Mouse (Mus musculus): Measurements from ENCODE around the gene Rcn3. TPM values are rescaled to one million over a fixed set of nuclear protein-coding genes. Genes with fewer than 3 reads are reported as not detected.
A peak's percentile ranks its signal among the peaks of the same experiment; 100 is the strongest.

Rcn3 gene
- total and polyA plus RNA-seq, 3 experiments = 24.6 to 64.5 (median 27.9) TPM

DNA sequence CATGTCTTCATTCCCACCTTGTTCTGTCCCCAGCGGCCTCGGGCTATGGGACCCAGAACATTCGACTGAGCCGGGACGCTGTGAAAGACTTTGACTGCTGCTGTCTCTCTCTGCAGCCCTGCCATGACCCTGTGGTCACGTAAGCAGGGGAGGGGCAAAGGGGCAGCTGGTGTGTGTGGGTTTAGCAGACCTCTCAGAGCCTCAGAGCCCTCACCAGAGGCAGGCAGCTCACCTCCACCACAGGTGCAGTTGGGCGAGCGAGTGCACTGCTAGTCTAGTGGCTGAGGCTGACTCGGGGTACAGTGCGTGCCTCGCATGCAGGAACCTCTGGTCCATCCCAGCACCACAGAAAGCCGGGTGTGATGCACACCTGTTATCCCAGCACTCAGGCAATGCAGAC is 18.1 kb downstream of the Rcn3 start:
- H3K79me2 ChIP-seq (replicated peaks; ENCODE audit: control insufficient read depth, insufficient read depth, low read length) = no peaks in the 10 kb centered on the region; the same call in 1 of the 2 replicates
- no peaks in the 10 kb centered on the region for H3K36me3 ChIP-seq (ENCODE audit: control insufficient read depth, insufficient read depth, low read length)
- 93% methylated on average over 12 of the region's 12 CpGs for WGBS
- intact Hi-C loops (cut with DNase I) = no loop called here
- TF ChIP-seq CTCF (IDR thresholded peaks at IDR 0.05) (no peak), EP300 (IDR thresholded peaks at IDR 0.05; ENCODE audit: insufficient read depth, low read depth, low read length) (no peak), POLR2A (IDR thresholded peaks at IDR 0.05; ENCODE audit: insufficient read depth, low read depth, low read length) (no peak)
- H3K4me1 ChIP-seq (ENCODE audit: control insufficient read depth, insufficient read depth, low read length) = peaks cover 3% of the 10 kb centered on the region; the same call in 1 of the 2 replicates
- H3K27me3 ChIP-seq (ENCODE audit: control insufficient read depth, insufficient read depth, low read length) = no peaks in the 10 kb centered on the region
- no peak overlapping the region for H3K4me3 ChIP-seq
- no peak for DNase-seq
- no peak overlapping the region for H3K9ac ChIP-seq (ENCODE audit: low read depth, low read length)
- no peak overlapping the region for H3K27ac ChIP-seq

- TF ChIP-seq CTCF (IDR thresholded peaks at IDR 0.05) (no peak), EP300 (IDR thresholded peaks at IDR 0.05; ENCODE audit: insufficient read depth, low read depth, low read length) (no peak), POLR2A (IDR thresholded peaks at IDR 0.05; ENCODE audit: insufficient read depth, low read depth, low read length) (no peak)
- Histone ChIP-seq H3K36me3 (ENCODE audit: control insufficient read depth, insufficient read depth, low read length) (no peaks in the 10 kb centered on the region), H3K79me2 (replicated peaks; ENCODE audit: control insufficient read depth, insufficient read depth, low read length) (no peaks in the 10 kb centered on the region; the same call in 1 of the 2 replicates), H3K9ac (ENCODE audit: low read depth, low read length) (no peak overlapping the region), H3K27ac (no peak overlapping the region), H3K4me3 (no peak overlapping the region), H3K27me3 (ENCODE audit: control insufficient read depth, insufficient read depth, low read length) (no peaks in the 10 kb centered on the region), H3K4me1 (ENCODE audit: control insufficient read depth, insufficient read depth, low read length) (peaks cover 3% of the 10 kb centered on the region; the same call in 1 of the 2 replicates)
- 69% methylated on average over 7 of the region's 7 CpGs for WGBS
- intact Hi-C loops (cut with DNase I) = no loop called here
- DNase-seq = no peak
Observed at GRCm38 (mm10) chr7:45073171-45073707, 18.8 kb downstream of the Rcn3 start.

DNA sequence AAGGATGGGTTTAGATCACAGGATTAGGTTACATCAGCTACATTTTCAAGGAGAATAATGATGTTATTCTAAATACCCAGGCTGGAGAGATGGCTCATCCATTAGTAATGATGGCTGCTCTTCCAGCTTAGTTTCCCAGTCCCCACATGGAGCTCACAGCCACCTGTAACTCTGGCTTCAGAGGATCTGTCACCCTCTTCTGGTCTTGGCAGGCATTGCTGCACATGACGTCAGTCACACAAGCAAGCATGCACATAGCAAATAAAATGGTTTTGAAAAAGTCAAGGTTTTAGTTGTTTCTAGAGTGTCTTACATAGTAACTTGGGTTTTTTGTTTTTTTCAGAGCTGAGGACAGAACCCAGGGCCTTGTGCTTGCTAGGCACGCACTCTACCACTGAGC is 19.8 kb downstream of the Rcn3 start:
- peaks cover 3% of the 10 kb centered on the region; the same call in 1 of the 2 replicates for H3K4me1 ChIP-seq (ENCODE audit: control insufficient read depth, insufficient read depth, low read length)
- no peaks in the 10 kb centered on the region; the same call in 1 of the 2 replicates for H3K79me2 ChIP-seq (replicated peaks; ENCODE audit: control insufficient read depth, insufficient read depth, low read length)
- H3K9ac ChIP-seq (ENCODE audit: low read depth, low read length) = no peak overlapping the region
- H3K36me3 ChIP-seq (ENCODE audit: control insufficient read depth, insufficient read depth, low read length) = no peaks in the 10 kb centered on the region
- H3K27me3 ChIP-seq (ENCODE audit: control insufficient read depth, insufficient read depth, low read length) = no peaks in the 10 kb centered on the region
- no peak for DNase-seq
- H3K4me3 ChIP-seq = no peak overlapping the region
- intact Hi-C loops (cut with DNase I) = no loop called here
- no peak overlapping the region for H3K27ac ChIP-seq
- 79% methylated on average over 2 of the region's 2 CpGs for WGBS
- TF ChIP-seq EP300 (IDR thresholded peaks at IDR 0.05; ENCODE audit: insufficient read depth, low read depth, low read length) (no peak), CTCF (IDR thresholded peaks at IDR 0.05) (peak; percentile 47), POLR2A (IDR thresholded peaks at IDR 0.05; ENCODE audit: insufficient read depth, low read depth, low read length) (no peak)

DNA sequence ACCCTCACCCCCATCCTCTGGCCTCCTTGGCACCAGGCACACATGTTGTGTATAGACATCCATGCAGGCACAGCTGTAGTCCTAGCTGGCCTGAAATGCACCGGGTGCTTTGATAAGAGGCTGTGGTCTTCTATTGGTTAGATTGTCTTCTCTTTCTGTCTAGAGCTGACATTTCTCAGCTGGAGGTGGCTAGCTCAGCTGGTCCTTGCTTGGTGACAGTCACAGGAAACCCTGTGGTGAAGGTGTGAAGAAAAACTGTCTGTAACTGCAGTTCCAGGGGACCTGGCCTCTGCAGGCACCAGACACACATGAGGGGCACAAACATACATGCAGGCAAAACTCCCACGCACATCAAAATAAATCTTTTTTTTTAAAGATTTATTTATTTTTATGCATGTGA is 22.4 kb downstream of the Rcn3 start:
- H3K9ac ChIP-seq (ENCODE audit: low read depth, low read length) = no peak overlapping the region
- no peaks in the 10 kb centered on the region for H3K27me3 ChIP-seq (ENCODE audit: control insufficient read depth, insufficient read depth, low read length)
- H3K27ac ChIP-seq = no peak overlapping the region
- 78% methylated on average over 2 of the region's 2 CpGs for WGBS
- TF ChIP-seq CTCF (IDR thresholded peaks at IDR 0.05) = no peak
- no peak for TF ChIP-seq EP300 (IDR thresholded peaks at IDR 0.05; ENCODE audit: insufficient read depth, low read depth, low read length)
- no peak for TF ChIP-seq POLR2A (IDR thresholded peaks at IDR 0.05; ENCODE audit: insufficient read depth, low read depth, low read length)
- DNase-seq = no peak
- no peak overlapping the region for H3K4me3 ChIP-seq
- no peaks in the 10 kb centered on the region; the same call in 1 of the 2 replicates for H3K79me2 ChIP-seq (replicated peaks; ENCODE audit: control insufficient read depth, insufficient read depth, low read length)
- intact Hi-C loops (cut with DNase I) = no loop called here
- no peaks in the 10 kb centered on the region for H3K4me1 ChIP-seq (ENCODE audit: control insufficient read depth, insufficient read depth, low read length)
- no peaks in the 10 kb centered on the region for H3K36me3 ChIP-seq (ENCODE audit: control insufficient read depth, insufficient read depth, low read length)

- peak in 1 of 2 experiments; percentile 54 for DNase-seq
- Histone ChIP-seq H3K9ac (ENCODE audit: low read depth, low read length) (no peak overlapping the region), H3K79me2 (replicated peaks; ENCODE audit: control insufficient read depth, insufficient read depth, low read length) (no peaks in the 10 kb centered on the region; the same call in 1 of the 2 replicates), H3K4me1 (ENCODE audit: control insufficient read depth, insufficient read depth, low read length) (no peaks in the 10 kb centered on the region), H3K27me3 (ENCODE audit: control insufficient read depth, insufficient read depth, low read length) (no peaks in the 10 kb centered on the region), H3K27ac (no peak overlapping the region), H3K4me3 (no peak overlapping the region), H3K36me3 (ENCODE audit: control insufficient read depth, insufficient read depth, low read length) (no peaks in the 10 kb centered on the region)
- intact Hi-C loops (cut with DNase I) = loop anchor here (1.0 kb wide), 1 partner anchor 85 kb away; no protein-coding TSS in a partner anchor
- TF ChIP-seq CTCF (IDR thresholded peaks at IDR 0.05) (peak; percentile 81), POLR2A (IDR thresholded peaks at IDR 0.05; ENCODE audit: insufficient read depth, low read depth, low read length) (no peak), EP300 (IDR thresholded peaks at IDR 0.05; ENCODE audit: insufficient read depth, low read depth, low read length) (no peak)
- 19% methylated on average over 5 of the region's 5 CpGs for WGBS
Observed at GRCm38 (mm10) chr7:45068000-45068318, 24.1 kb downstream of the Rcn3 start.

DNA sequence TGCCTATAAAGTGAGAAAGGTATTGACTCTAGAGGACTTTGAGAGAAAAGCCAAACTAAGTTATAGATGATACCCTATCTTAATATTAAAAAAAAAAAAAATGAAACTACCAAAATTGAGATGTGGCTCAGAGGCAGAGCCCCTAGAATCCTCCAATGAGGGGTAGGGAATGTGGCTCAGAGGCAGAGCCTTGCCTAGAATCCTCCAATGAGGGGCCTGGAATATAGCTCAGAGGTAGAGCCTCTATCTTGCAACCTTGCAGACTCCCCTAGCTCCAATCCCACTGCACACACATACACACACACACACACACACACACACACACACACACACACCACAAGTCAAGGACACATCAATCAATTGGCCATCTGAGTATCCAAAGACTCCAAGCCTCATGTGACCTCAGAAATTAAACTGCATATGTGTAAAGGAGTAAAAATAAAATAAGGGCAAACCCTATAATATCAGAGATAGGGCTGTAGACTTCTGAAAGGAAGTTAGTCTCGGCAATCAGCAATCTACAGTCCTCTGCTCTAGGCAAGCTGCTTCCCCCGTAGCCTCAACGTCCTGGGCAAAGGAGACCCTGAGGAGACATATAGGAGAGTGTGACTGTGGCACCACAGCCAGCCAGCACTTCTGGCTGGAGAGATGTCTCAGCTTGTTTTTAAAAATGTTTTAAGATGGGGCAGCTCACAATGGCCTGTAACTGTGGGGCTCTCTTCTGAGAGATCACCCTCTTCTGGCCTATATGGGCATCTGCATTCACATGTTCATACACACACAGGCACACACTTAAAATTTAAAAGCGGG is 24.6 kb downstream of the Rcn3 start:
- H3K27me3 ChIP-seq (ENCODE audit: control insufficient read depth, insufficient read depth, low read length) = no peaks in the 10 kb centered on the region
- 77% methylated on average over 4 of the region's 4 CpGs for WGBS
- no peak for DNase-seq
- H3K4me1 ChIP-seq (ENCODE audit: control insufficient read depth, insufficient read depth, low read length) = no peaks in the 10 kb centered on the region
- H3K79me2 ChIP-seq (replicated peaks; ENCODE audit: control insufficient read depth, insufficient read depth, low read length) = no peaks in the 10 kb centered on the region; the same call in 1 of the 2 replicates
- TF ChIP-seq CTCF (IDR thresholded peaks at IDR 0.05) (no peak), POLR2A (IDR thresholded peaks at IDR 0.05; ENCODE audit: insufficient read depth, low read depth, low read length) (no peak), EP300 (IDR thresholded peaks at IDR 0.05; ENCODE audit: insufficient read depth, low read depth, low read length) (no peak)
- H3K27ac ChIP-seq = no peak overlapping the region
- intact Hi-C loops (cut with DNase I) = no loop called here
- H3K4me3 ChIP-seq = no peak overlapping the region
- H3K36me3 ChIP-seq (ENCODE audit: control insufficient read depth, insufficient read depth, low read length) = no peaks in the 10 kb centered on the region
- H3K9ac ChIP-seq (ENCODE audit: low read depth, low read length) = no peak overlapping the region

Data from heart, adult 2 months (tissue).